Mouse (Mus musculus): Measurements from ENCODE around the gene Filip1. TPM values are rescaled to one million over a fixed set of nuclear protein-coding genes. Genes with fewer than 3 reads are reported as not detected.

The Filip1 gene
- total and polyA plus RNA-seq, 3 experiments, result 0.71 to 1.5 (median 1.3) TPM

DNA sequence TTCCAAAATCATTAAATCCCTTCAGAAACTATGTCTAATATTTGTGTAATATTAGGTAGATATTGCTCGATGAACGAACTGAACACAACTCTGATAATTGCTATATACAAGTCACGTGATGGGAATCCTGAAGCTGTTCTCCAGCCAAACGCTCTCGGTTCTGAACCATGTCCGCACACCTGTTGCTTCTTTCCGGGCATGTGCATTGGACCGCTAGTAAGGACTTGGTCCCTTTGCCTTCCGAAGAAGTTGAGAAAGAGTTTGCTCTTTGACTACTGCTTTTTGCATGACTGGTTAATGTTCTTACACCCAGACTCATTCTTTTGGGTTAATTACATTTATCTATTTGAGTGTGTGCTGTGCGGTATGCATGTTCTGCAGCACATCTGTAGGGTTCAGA is 207.2 kb downstream of the Filip1 start:
- H3K27ac ChIP-seq (ENCODE audit: insufficient read depth, low read depth), result no peak overlapping the region
- H3K36me3 ChIP-seq (replicated peaks in 1 of 2; ENCODE audit: control insufficient read depth in 1 of 2, insufficient read depth in 1 of 2, low read length in 1 of 2), result no peaks in the 10 kb centered on the region
- H3K4me2 ChIP-seq (ENCODE audit: insufficient read depth, low read depth, poor library complexity, severe bottlenecking), result no peak overlapping the region
- H3K9ac ChIP-seq (ENCODE audit: insufficient read depth, low read depth), result no peak overlapping the region
- peaks cover 2 to 9% of the 10 kb centered on the region in 2 experiments for H3K4me1 ChIP-seq (ENCODE audit: control insufficient read depth in 1 of 2, insufficient read depth in 2 of 2)
- dilution Hi-C loops (cut with MboI; ENCODE audit: extremely low pct_ligation_motif_present, extremely low pct_unique_long_range_greater_than_20kb, low sequenced_read_pairs) (no loop called here), in situ Hi-C loops (cut with MboI; ENCODE audit: low pct_ligation_motif_present, low pct_unique_long_range_greater_than_20kb, low sequenced_read_pairs) (loop anchor here (10.0 kb wide), 1 partner anchor 199 kb away; no protein-coding TSS in a partner anchor)
- H3K27me3 ChIP-seq (replicated peaks), result no peaks in the 10 kb centered on the region
- H3K79me2 ChIP-seq (replicated peaks; ENCODE audit: control insufficient read depth, extremely low read depth, insufficient read depth, poor library complexity, severe bottlenecking), result no peaks in the 10 kb centered on the region
- DNase-seq (ENCODE audit: extremely low read depth), result no peak
- no peak for TF ChIP-seq ETS1 (conservative IDR thresholded peaks at IDR 0.05; ENCODE audit: low read depth, low read length)
- no peak for TF ChIP-seq PAX5 (IDR thresholded peaks at IDR 0.05; ENCODE audit: low read length)
- no peak for TF ChIP-seq POLR2AphosphoS2 (IDR thresholded peaks at IDR 0.05; ENCODE audit: low read depth, low read length)
- no peak for TF ChIP-seq JUND (conservative IDR thresholded peaks at IDR 0.05; ENCODE audit: low read depth, low read length)
- no peak for TF ChIP-seq ZMIZ1 (IDR thresholded peaks at IDR 0.05; ENCODE audit: low read depth, low read length)
- no peak for TF ChIP-seq MYC (IDR thresholded peaks at IDR 0.05; ENCODE audit: low read depth, low read length)
- no peak for TF ChIP-seq CHD2 (IDR thresholded peaks at IDR 0.05; ENCODE audit: low read length)
- no peak for TF ChIP-seq ELF1 (IDR thresholded peaks at IDR 0.05; ENCODE audit: low read depth, low read length)
- TF ChIP-seq ZKSCAN1 (IDR thresholded peaks at IDR 0.05; ENCODE audit: borderline replicate concordance, low read depth, low read length), result no peak
- TF ChIP-seq ZC3H11A (IDR thresholded peaks at IDR 0.05; ENCODE audit: low read depth, low read length), result no peak
- no peak for TF ChIP-seq GABPA (IDR thresholded peaks at IDR 0.05; ENCODE audit: insufficient replicate concordance, low read depth, low read length)
- TF ChIP-seq NRF1 (IDR thresholded peaks at IDR 0.05; ENCODE audit: low read depth, low read length), result no peak
- TF ChIP-seq HCFC1 (IDR thresholded peaks at IDR 0.05; ENCODE audit: low read depth, low read length), result no peak
- no peaks in the 10 kb centered on the region for H3K9me3 ChIP-seq (replicated peaks; ENCODE audit: low read length)
- H3K4me3 ChIP-seq (replicated peaks in 1 of 3; ENCODE audit: low read depth in 2 of 3, low read length in 2 of 3, poor library complexity in 1 of 3), result no peak overlapping the region

DNA sequence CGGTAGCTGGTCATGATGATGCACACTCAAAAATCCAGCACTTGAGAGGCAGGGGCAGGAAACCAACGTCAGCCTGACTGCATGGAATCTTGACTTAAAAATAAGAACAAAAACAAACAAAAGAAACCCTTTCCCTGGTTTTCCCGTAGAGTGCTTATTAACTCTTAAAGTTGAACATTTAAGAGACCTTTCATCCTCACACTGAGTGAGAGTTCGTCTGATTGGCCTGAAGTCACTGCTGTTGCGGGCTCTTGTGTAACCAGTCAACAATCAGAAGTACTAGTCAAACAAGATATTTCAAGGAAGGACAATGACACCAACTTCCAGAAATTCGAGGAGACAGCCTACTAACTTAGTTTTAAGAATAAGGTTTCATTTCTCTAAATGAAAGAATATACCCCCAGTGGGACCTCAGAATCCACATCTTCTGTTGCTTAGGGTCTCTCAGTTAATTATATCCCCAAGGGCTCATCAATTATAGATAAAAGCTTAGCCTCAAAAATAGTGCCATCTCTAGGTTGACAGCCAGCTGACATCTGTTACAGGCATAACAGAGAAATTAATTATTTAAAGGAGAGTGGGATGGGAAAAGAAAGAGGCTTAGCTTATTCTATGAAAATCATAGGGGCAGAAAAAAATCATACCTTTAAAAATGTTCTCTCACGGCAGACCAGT is 216.1 kb downstream of the Filip1 start:
- H3K4me2 ChIP-seq (ENCODE audit: insufficient read depth, low read depth, poor library complexity, severe bottlenecking), result no peak overlapping the region
- H3K4me3 ChIP-seq (replicated peaks in 1 of 3; ENCODE audit: low read depth in 2 of 3, low read length in 2 of 3, poor library complexity in 1 of 3), result no peak overlapping the region
- H3K27me3 ChIP-seq (replicated peaks), result no peaks in the 10 kb centered on the region
- in situ Hi-C loops (cut with MboI; ENCODE audit: low pct_ligation_motif_present, low pct_unique_long_range_greater_than_20kb, low sequenced_read_pairs), result no loop called here
- no peaks in the 10 kb centered on the region for H3K36me3 ChIP-seq (replicated peaks in 1 of 2; ENCODE audit: control insufficient read depth in 1 of 2, insufficient read depth in 1 of 2, low read length in 1 of 2)
- no peaks in the 10 kb centered on the region for H3K9me3 ChIP-seq (replicated peaks; ENCODE audit: low read length)
- TF ChIP-seq USF1 (IDR thresholded peaks at IDR 0.05; ENCODE audit: low read depth, low read length) (no peak), EP300 (IDR thresholded peaks at IDR 0.05; ENCODE audit: low read length) (no peak), CHD2 (IDR thresholded peaks at IDR 0.05; ENCODE audit: low read length) (no peak), SMC3 (IDR thresholded peaks at IDR 0.05; ENCODE audit: low read depth, low read length) (no peak), JUN (IDR thresholded peaks at IDR 0.05; ENCODE audit: insufficient read depth, low read depth, low read length) (no peak), BHLHE40 (IDR thresholded peaks at IDR 0.05; ENCODE audit: low read depth, low read length) (no peak), PAX5 (IDR thresholded peaks at IDR 0.05; ENCODE audit: low read length) (no peak), ELF1 (IDR thresholded peaks at IDR 0.05; ENCODE audit: low read depth, low read length) (no peak), ZKSCAN1 (IDR thresholded peaks at IDR 0.05; ENCODE audit: borderline replicate concordance, low read depth, low read length) (no peak), TCF12 (IDR thresholded peaks at IDR 0.05; ENCODE audit: low read depth, low read length) (no peak), ETS1 (conservative IDR thresholded peaks at IDR 0.05; ENCODE audit: low read depth, low read length) (no peak), SIN3A (IDR thresholded peaks at IDR 0.05; ENCODE audit: low read length) (no peak), UBTF (IDR thresholded peaks at IDR 0.05; ENCODE audit: low read depth, low read length) (no peak), RCOR1 (conservative IDR thresholded peaks at IDR 0.05; ENCODE audit: low read depth, low read length) (no peak), MEF2A (IDR thresholded peaks at IDR 0.05; ENCODE audit: borderline replicate concordance, low read depth, low read length) (no peak), MYC (IDR thresholded peaks at IDR 0.05; ENCODE audit: low read depth, low read length) (no peak), JUND (conservative IDR thresholded peaks at IDR 0.05; ENCODE audit: low read depth, low read length) (no peak), MAFK (IDR thresholded peaks at IDR 0.05; ENCODE audit: insufficient replicate concordance, low read length) (no peak), POLR2A (IDR thresholded peaks at IDR 0.05; ENCODE audit: low read depth, low read length) (no peak), KAT2A (IDR thresholded peaks at IDR 0.05; ENCODE audit: insufficient replicate concordance, low read length) (no peak)
- H3K4me1 ChIP-seq (ENCODE audit: control insufficient read depth in 1 of 2, insufficient read depth in 2 of 2), result peaks cover 0 to 12% of the 10 kb centered on the region in 2 experiments; a peak in 2 of 4 replicates
- peaks cover 10% of the 10 kb centered on the region for H3K79me2 ChIP-seq (replicated peaks; ENCODE audit: control insufficient read depth, extremely low read depth, insufficient read depth, poor library complexity, severe bottlenecking)
- H3K27ac ChIP-seq (ENCODE audit: insufficient read depth, low read depth), result no peak overlapping the region
- no peak for DNase-seq (ENCODE audit: extremely low read depth)
- dilution Hi-C loops (cut with MboI; ENCODE audit: extremely low pct_ligation_motif_present, extremely low pct_unique_long_range_greater_than_20kb, low sequenced_read_pairs), result no loop called here
- H3K9ac ChIP-seq (ENCODE audit: insufficient read depth, low read depth), result no peak overlapping the region

Data from CH12.LX (cell line).